Mouse (Mus musculus): ENCODE measurements around the gene Hoxa7. TPM values are rescaled to one million over a fixed set of nuclear protein-coding genes. Genes with fewer than 3 reads are reported as not detected.
A peak's percentile ranks its signal among the peaks of the same experiment; 100 is the strongest.

The Hoxa7 gene
- total RNA-seq, 2 experiments from 2014 or later = 0.24 to 0.47 TPM

DNA sequence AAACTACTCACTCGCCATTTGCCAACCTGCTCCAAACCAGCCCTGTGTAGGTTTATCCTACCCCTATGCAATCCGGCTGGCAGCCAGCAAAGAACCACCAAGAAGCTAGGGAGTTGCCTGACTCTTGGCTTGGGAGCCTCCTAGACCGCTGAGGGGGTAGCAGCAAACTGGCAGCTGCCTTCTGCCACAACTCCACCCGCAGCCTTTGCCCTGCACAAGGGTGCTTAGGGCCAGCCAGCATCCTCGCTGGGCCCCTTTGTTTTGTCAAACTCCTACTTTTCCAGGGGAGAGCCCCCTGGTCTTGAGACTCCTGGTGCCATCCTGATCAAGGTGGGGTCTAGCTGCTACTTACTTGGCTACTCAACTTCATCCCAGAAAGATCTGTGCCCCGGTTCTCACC lies 37.0 kb downstream of the Hoxa7 start:
- DNase-seq = no peak
- intact Hi-C loops (cut with DNase I) = no loop called here

DNA sequence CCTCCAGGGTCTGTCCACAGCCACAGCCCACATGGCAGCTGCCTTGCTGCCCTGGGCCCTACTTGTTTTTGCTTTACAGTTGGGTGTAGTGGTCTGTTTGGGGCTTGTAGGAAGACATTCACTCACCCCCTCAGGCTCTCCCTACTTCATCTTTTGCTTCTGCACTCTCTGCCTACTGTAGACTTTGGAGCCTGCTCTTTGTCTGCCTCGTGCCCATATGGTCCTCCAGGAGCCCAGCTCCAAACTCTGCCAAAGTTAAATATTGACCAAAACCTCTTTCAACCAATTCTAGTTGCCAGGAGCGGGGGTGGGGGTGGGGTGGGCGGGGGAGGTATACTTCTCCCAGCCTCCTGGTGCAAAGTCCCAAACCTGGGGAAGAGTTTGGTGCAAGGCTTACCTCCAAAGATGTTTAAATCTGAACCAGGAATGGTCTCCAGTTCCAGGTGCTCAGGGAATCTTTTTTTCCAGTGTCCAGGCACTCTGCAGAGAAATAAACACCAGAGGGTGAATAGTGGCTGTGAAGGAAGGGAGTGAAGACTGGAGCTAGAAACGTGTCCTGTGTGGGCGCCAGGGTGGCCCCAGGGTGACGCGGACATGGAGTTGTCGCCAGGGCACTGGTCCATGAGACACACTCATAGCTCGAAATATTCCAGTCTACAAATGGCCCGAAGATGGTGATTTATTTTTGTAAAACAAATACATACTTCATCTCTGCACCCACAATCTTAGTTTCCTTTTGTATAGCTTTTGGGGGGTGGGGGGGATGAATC lies 38.2 kb downstream of the Hoxa7 start:
- intact Hi-C loops (cut with DNase I) = no loop called here
- DNase-seq = no peak

DNA sequence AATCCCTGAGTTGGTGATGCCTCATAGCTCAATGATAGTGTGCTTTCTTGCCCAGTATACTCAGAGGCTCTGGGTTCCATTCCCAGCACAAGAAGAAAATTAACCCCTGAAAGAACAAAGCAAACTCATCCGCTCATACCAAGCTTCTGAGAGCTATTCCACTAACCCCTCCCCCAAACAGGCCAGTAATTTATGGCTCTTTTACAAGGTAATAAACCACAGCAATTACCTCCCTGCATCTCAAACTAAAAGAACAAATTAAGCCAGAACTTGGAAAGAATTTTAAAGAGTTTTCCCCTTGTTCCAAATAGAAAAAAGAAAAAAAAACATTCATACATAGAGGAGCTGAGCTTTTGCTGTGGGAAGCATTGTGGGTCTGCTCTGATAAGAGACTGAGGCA lies 38.9 kb downstream of the Hoxa7 start:
- DNase-seq = no peak

DNA sequence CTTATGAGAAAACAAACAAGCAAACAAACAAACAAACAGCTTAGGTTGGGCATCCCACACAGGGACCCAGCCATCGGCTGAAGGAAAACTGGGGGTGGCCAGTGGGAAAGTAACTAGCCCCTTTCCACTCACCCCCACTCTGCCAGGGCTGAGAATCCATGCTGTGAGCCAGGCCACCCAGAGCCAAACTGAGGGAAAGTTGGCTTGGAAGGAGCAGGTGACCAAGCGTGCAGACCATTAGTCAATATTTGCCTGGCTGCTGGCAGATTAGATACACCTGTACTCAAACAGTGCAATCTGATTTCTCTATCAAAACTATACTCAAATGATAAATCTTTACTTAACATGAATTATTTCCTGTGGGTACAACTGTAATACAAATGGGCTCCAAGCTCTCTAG lies 39.6 kb downstream of the Hoxa7 start:
- no peak for DNase-seq
- intact Hi-C loops (cut with DNase I) = no loop called here

More for the DNA sequence above, 38.9 kb downstream of the Hoxa7 start:
- intact Hi-C loops (cut with DNase I) = no loop called here

DNA sequence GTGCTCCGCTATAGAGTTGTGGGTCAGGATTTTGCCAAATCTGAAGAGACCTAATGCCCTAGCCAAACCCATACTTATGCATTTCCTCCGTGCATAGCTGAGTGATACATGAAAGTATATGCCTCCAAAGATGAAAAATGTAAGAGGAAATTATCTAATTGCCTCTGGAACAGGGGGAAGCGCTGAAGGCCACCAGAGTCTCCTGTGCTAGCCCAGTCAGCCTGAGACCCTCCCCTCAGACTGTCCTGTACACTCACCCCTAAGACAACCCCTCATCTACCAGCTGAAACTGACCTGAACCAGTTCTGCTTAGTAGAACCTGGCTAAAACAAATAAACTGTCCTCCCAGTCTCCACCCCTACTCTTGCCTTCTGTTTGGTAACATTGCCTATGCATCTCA lies 40.9 kb downstream of the Hoxa7 start:
- no peak for DNase-seq
- intact Hi-C loops (cut with DNase I) = no loop called here

DNA sequence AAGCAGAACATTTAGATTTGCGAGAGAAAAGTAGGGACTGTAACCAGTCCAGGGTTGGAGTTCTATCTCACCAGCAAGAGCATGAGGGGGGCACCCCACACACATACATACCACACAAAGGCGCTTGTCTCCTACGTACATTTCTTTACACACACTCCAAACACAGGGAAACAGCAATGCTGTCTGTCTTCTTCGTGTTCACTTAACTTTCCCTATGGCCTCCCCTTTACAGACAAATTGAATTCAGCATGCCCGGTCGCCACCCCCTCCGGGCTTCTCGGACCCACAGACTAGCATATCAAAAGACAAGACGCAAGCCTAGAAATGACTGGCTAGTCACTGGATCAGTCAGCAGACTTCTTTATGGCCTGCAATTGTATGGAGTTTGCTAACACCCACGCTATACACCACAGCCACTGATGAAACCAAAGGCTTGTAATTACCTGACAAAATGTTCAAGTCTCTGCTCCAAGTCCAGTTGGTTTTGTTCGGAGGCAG lies 41.4 kb downstream of the Hoxa7 start:
- no peak for DNase-seq
- intact Hi-C loops (cut with DNase I) = no loop called here

DNA sequence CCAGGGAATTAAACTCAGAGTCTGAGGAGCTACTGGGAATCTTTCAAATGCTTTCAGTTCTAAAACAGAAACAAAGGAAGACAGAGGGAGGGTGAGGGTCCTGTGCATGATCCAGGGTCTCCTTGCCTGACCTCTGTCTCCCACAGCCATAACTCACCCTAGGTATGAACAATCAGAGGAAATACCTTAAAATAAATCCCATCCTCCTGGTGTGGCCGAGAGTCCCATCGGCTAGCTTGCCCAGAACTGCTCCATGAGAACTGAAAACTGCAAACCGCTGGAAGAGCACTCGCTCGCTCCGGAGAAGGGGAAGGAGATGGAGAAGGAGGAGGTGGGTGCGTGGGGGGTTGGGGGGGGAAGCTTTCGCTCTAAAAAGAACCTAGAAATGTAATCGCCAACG lies 42.0 kb downstream of the Hoxa7 start:
- DNase-seq = no peak
- intact Hi-C loops (cut with DNase I) = no loop called here

DNA sequence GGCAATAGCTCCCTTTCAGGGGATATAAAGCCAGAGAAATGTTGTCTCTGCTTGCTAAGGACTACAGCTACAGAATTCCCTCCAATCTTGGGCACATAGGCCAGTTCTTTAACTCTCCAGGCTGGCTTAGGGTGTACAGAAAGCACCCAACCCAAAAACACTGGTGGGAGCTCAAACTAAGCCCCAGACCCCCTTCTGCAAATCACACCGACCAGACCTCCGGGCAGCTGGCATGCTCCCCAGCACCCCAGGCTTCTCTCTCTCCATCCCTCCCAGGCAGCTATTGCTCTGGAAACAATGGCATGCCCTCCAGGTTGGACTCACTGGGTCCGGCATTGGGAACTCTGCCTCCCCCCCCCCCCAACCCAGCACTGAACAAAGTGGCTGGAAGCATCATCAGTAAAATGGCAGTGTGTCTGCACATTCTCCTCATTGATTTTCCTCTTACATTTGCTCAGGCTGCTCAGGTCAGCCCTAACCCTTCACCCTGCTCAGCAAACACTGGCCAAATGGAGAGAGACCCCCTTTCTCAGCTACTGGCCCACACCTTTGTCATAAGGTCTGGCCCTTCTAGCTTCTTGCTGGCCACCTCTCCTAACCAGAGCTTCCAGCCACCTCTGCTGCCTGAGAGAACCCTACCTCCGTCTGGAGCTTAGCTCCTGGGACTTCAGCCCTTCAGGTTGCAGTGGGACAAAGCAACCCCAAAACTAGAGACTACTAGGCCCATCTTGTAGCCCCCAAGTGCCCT lies 42.6 kb downstream of the Hoxa7 start:
- intact Hi-C loops (cut with DNase I) = no loop called here
- no peak for DNase-seq

DNA sequence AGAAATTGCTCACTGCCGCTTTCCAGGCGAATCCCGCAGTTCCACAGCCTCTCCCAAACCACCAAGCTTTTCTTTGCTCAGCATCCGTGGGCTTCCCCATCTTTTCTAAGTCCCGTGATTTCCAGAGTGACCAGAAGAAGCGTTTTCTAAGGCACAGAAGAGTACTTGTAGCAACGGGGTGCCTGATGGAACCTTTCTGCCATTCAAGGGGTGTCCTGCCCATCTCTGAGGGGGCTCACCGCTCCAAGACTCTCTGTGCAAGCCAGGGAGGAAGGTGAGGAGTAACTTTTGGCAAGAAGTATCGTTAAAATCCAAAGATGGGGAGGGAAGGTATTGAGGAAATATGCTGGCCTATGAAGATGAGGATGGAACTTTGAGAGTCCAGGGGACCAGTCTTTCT lies 43.8 kb downstream of the Hoxa7 start:
- intact Hi-C loops (cut with DNase I) = no loop called here
- DNase-seq = no peak

DNA sequence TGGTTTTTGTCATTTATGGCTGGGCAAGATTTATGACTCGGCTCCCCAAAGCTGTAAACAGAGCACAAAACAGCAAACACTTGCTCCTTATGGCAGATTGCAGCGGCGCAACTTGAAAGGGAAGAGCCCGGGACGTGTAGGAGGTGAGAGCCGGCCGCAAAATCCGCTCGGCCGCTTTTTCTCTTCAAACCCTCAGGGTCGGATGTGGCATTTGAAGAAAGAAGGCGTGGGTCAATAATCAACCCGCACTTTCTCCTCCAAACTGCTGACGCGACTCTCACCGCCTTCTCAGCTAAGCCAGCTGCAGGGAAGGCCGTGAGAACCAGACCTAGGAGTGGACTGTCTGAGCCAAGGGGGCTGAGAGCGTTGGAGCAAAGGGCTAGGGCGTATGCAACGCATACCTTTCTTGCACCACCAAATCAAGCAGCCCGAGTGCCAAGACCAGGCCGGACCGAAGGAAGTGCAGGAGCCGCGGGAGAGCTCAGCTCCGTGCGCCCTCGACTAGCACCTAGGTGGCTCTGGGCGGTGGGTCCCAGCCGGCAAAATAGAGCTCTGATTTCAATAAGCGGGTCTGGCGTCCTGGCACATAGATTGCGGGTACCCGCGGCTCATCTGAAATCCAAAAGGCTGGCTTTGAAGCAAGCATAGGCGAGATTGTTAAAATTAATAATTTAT lies 44.5 kb downstream of the Hoxa7 start, which contains the start of gene 5730596B20Rik:
Gene 5730596B20Rik (plus strand): TSS at position 438 of the 675 bp plus-strand sequence.
- intact Hi-C loops (cut with DNase I) = no loop called here
- no peak for DNase-seq

DNA sequence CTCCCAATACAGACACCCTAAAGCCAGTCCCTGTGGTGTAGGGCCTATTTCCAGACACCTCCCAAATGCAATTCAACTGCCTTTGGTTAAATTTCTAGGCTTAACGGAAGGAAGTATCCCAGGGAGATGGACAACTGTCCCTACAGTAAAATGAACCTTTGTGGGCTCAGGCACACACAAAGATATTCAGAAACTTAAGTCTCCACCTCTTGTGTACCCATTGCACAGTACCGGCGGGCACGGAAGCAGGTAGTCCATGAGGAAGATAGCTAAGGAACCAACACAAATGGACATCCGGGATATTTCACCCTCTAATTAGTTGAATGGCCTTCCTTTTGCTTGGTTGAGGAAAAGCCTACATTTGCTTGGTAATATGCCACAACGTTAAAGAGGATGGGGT lies 45.3 kb downstream of the Hoxa7 start:
- no peak for DNase-seq
- intact Hi-C loops (cut with DNase I) = no loop called here

DNA sequence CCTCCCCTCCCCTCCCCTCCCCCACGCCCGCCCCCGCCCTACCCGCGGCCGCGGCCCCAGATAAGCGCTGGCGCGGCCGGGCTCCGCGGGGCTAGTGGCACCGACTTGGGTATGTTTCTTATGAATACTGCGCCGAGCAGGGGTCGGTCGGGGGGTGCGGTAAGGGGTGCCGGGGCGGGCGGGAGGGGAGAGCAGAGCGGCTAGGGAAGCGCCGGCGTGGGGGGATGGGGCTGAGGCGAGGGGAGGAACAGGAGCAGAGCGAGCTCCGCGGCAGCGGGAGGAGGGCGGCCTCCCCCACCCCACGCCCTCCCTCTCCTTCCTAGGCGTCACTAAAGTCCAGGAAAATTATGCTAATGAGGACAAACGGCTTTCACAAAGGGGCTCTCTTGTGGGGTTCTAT lies 45.8 kb downstream of the Hoxa7 start:
- no peak for DNase-seq
- intact Hi-C loops (cut with DNase I) = no loop called here

DNA sequence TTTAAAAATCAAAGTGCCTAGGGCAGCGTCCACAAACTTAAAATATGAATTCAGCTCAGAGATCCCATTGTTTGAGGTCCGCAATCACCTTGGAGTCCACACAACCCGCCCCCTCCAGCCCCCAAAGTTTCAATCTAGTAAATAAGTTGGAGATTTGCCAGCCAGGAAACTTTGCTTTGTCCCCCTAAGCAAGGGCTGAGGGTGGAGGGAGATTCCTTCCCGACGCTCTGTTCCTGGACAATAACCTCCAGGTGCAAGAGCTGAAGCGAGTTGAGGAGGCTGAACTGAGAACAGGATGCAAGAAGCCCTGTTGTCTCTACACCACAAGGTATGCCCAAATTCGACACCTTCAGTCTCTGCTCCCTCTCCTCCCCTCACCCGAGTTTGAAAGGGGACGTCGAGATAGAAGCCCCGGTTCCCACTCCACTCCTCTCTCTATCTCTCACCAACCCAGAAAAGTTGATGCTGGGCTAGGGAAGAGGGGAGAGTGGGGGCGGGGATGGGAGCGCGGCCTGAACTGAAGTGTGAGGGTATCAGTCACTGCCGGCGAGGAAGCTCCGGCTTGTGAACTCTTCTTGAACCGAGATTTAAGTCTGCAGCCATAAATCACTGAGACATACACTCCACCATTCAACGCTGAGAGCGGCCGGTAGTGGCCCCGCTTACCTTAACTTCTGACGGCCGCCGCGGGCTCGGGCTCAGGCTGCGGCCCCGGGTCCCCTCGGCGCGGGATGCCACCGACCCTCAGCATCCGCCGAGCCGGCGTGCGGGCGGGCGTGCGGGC lies 46.5 kb downstream of the Hoxa7 start:
- no peak for DNase-seq
- intact Hi-C loops (cut with DNase I) = no loop called here

DNA sequence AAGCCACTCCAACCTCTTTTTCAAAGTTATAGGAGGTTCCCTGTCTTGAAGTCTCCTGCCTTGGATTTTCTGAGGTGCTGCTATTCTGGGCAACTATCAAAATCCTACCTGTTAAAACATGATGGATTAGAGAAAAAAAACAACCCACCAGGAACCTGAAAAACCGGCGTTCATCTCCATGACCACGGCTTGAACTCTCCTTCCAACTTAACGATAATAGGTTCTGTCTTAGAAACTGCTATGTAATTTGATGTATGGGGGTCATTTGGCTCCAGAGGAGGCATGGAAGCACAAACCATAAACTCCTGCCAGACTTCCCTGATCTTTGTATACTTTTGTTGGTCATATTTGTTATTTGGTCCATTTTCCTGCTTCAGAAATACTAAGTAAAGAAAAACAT lies 48.0 kb downstream of the Hoxa7 start:
- intact Hi-C loops (cut with DNase I) = no loop called here
- DNase-seq = no peak

DNA sequence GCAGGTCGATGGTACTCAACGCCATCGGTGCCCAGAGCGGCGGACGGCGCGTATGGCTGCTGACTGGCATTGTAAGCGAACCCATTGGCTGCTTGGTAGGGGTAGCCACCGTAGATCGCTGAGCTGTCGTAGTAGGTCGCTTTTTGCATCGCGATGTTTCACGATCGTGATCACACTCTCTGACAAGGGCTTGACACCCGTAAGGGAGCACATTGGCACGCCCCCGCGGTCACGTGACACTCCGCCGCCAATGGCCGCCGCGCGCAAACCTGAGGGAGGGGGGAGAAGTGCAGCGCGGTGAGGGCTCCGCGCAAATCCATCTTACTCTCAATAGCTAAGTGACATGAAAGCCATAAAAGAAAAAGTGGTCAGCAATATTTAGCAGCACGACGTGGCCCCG lies 49.2 kb downstream of the Hoxa7 start:
- intact Hi-C loops (cut with DNase I) = no loop called here
- DNase-seq = peak in 1 of 2 experiments; percentile 61

DNA sequence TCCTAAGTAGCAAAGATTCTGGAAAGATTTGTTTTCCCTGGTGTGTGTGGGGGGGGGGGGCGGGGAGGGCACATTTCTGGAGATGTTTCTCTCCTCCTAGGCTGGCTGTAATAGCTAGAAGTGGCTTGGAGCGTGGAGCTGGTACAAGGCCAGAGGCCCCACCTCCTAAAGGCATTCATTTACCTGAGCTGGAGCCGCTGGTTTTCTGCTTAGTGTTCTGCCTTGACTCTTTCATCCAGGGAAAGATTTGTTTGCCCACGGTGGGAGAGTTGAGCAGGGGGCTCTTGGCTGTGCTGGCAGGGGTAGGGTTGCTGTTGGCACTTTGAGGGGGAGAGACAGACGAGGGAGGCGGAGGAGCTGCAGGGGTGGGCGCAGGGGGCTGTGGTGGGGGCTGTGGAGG lies 49.7 kb downstream of the Hoxa7 start:
- intact Hi-C loops (cut with DNase I) = no loop called here

DNA sequence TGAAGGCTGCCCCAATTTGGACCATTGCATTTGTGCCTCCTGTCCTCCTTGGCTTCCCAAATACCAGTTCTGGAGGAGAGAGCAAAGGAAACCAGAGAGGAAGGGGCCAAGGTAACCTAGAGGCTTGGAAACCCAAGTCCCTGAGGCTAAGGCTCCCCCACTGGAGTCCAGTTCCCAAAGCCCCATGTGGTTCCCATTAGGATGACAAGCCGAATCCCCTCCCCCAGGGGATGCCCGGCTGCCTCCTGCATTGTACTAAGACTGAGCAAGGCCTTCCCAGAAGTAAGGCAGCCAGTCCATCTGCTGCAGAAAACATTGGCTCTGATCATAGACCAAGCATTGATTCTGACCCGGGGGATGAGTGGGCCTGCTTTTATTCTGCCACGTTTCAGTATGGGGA lies 50.3 kb downstream of the Hoxa7 start:
- no peak for DNase-seq
- intact Hi-C loops (cut with DNase I) = no loop called here

More for the DNA sequence above, 49.7 kb downstream of the Hoxa7 start:
- no peak for DNase-seq

DNA sequence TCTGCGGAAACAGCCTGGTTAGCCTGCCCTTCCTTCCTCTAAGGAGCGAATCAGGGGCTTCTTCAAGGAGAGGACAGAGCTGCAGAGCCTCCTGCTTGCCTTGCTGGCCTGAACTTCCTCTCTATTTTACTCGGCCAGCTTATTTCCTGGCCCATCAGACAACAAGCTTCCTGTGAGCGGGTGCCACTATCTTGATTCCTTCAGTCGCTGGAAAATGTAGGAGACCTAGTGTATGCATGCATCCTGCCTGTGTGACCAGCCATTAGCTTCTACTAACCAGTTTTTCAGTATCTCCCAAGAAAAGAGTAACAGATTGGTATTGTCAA lies 50.8 kb downstream of the Hoxa7 start:
- intact Hi-C loops (cut with DNase I) = no loop called here

DNA sequence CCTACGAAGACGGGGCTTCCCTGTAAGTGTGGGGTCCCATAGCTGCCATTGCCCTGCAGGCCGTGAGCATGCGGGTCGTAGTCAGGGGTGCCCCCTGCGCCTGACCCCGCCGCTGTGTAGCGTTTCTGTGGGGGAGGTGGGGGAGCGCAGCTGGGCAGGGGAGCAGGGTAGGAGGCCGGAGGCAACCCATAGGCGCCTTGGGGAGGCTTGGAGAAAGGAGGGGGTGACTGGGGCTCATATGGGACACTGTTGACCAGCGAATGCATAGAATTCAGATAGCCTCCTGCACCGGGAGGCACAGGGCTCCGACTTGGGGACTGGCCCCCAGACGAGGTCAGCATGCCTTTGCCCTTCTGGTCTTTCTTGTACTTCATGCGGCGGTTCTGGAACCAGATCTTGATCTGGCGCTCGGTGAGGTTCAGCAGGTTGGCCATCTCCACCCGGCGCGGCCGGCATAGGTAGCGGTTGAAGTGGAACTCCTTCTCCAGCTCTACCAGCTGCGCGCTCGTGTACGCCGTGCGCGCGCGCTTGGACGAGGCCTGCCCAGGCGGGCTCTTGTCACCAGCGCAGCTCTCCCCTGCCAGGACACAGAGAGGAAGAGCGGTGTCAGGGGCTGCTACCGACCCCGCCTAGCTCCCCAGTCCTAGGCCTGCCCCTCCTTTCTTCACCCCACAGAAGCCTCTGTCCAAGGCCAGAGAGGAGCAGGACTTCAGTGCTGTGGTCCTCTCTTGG lies 51.3 kb downstream of the Hoxa7 start:
- no peak for DNase-seq
- intact Hi-C loops (cut with DNase I) = no loop called here

More for the DNA sequence above, 50.8 kb downstream of the Hoxa7 start:
- no peak for DNase-seq
